Mouse (Mus musculus) embryonic fibroblast, embryonic 13.5 days (primary cell): Measurements from ENCODE around the gene Bmpr1b. TPM values are rescaled to one million over a fixed set of nuclear protein-coding genes. Genes with fewer than 3 reads are reported as not detected.

Source experiments
- H3K27ac ChIP-seq: 2 replicates; pipeline ENCODE4 v1.5.1; 2012; ENCODE audit warnings: low read length, control low read depth, inconsistent platforms; ENCODE audit not compliant: insufficient read depth
- H3K4me1 ChIP-seq: 2 replicates; pipeline ENCODE4 v1.6.1; 2011; ENCODE audit warnings: low read length; ENCODE audit not compliant: control insufficient read depth, insufficient read depth
- H3K4me3 ChIP-seq: 2 replicates; pipeline ENCODE4 v1.5.1; 2011; ENCODE audit warnings: mild to moderate bottlenecking, control low read depth, low read length; ENCODE audit not compliant: insufficient read depth
- CTCF ChIP-seq: IDR thresholded peaks from 2 replicates; pipeline ENCODE4 v1.5.1; 2011; ENCODE audit warnings: mild to moderate bottlenecking, control low read depth, low read length, moderate library complexity, borderline replicate concordance; ENCODE audit not compliant: insufficient read depth
- POLR2A ChIP-seq: IDR thresholded peaks from 2 replicates; pipeline ENCODE4 v1.6.1; 2011; ENCODE audit warnings: low read depth, mild to moderate bottlenecking, control low read depth, low read length, moderate library complexity
- polyA plus RNA-seq: library from polyadenylated mRNA; stranded (reverse); fragments of >200 nt; gene quantifications from 2 replicates; pipeline ENCODE4 v1.2.4, GENCODE M21; 2011; ENCODE audit warnings: low read depth; ENCODE audit not compliant: missing spikeins, insufficient read length

Gene Bmpr1b
- polyA plus RNA-seq, 1 experiment = 9.2 TPM

DNA sequence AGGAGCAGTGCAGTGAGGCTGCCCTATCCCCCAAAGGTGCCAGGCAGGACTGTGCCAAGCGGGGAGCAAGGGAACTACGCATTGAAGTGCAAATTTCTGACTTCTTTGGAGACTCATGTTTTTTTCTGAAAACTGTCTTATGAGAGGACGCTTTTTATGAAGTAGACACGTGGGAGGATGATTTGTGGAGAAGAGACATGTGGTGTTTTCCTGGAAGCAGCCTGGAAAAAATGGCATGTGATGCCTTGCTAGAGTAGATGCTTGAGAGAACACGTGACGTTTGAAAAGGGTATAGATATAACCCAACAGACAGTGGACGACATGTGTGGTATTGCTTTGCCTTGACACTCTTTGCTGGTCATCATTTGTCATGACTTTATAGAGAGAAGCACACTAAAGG is 319.1 kb downstream of the Bmpr1b start:
- Histone ChIP-seq H3K4me1 (no peaks in the 10 kb centered on the region; the same call in 1 of the 2 replicates), H3K4me3 (no peak overlapping the region), H3K27ac (no peak overlapping the region)
- TF ChIP-seq CTCF (no peak), POLR2A (no peak)

DNA sequence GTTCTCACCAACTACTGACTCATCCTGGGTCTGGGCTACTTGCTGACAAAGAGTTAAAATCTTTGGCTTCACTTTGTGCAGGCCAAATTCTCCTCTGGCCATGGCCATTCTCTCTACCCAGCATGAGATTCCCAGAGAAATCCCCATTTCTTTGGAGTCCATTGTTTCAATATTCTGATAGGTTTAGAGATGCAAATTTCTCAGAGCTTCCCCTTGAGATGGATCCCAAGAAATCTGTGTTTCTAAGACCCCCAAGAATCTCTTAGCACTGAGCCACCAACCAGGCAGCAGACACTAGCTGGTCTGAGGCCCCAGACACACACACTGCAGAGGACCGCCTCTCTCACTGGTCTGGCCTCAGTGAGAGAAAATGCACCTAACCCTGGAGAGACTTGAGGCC is 320.0 kb downstream of the Bmpr1b start:
- Histone ChIP-seq H3K27ac (no peak overlapping the region), H3K4me3 (no peak overlapping the region), H3K4me1 (no peaks in the 10 kb centered on the region; the same call in 1 of the 2 replicates)
- no peak for TF ChIP-seq POLR2A
- no peak for TF ChIP-seq CTCF

DNA sequence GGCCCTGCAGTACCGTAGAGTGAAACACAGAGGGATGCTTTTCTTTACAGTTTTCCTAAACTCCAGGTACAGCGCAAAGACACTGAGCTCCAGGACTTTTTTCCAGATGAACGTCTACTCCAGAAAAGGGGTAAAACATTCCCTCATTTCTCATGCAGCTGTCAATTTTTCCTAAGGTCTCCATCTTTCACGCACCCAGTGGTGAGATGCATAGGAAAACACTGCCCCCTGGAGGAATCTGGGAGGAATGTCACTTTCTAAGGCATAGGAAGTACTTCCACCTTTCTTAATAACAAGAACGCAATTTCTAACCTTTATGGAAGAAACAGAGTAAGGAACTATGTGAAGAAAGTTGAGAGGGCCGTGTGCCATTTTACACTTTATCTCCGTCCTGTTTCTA is 330.4 kb downstream of the Bmpr1b start:
- no peaks in the 10 kb centered on the region for H3K4me1 ChIP-seq
- TF ChIP-seq POLR2A (no peak), CTCF (no peak)
- no peak overlapping the region for H3K4me3 ChIP-seq
- no peak overlapping the region for H3K27ac ChIP-seq

DNA sequence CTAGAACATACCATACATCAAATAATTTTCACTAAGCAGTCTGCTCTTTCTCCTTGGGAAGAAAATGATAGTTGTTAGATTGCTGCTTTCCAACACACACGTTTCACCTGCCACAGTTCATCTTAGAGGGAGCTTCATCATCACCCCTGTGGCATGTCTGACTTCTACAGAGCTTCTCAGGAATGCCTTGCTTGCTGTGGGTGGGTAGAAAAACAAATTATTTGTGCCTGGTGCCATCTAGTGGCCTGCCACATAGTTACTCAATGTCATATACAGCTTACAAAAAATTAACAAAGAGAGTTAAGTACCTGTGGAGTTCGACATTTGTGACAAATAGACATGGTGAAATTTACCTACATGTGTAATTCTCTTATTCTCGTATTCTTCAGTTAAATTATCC is 338.1 kb downstream of the Bmpr1b start:
- no peak overlapping the region for H3K4me3 ChIP-seq
- no peaks in the 10 kb centered on the region for H3K4me1 ChIP-seq
- no peak overlapping the region for H3K27ac ChIP-seq
- TF ChIP-seq POLR2A (no peak), CTCF (no peak)

DNA sequence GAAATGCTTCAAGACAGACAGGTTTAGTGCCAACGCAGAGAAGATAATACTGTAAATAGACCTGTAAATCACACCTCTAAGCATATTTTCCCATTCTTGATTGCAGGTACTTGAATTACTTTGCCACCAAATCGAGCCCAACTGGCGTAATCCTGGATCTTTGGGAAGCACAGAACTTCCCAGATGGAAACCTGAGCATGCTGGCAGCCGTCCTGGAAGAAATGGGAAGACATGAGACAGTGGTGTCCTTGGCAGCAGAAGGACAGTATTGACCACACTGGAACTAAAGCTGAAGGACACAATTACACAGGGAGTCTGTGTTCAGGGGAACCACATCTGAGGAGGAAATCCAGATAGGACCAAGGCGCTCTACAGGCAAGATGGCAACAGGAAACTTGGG is 340.9 kb downstream of the Bmpr1b start:
- no peak overlapping the region for H3K4me3 ChIP-seq
- TF ChIP-seq CTCF = no peak
- TF ChIP-seq POLR2A = no peak
- H3K27ac ChIP-seq = no peak overlapping the region
- H3K4me1 ChIP-seq = no peaks in the 10 kb centered on the region

DNA sequence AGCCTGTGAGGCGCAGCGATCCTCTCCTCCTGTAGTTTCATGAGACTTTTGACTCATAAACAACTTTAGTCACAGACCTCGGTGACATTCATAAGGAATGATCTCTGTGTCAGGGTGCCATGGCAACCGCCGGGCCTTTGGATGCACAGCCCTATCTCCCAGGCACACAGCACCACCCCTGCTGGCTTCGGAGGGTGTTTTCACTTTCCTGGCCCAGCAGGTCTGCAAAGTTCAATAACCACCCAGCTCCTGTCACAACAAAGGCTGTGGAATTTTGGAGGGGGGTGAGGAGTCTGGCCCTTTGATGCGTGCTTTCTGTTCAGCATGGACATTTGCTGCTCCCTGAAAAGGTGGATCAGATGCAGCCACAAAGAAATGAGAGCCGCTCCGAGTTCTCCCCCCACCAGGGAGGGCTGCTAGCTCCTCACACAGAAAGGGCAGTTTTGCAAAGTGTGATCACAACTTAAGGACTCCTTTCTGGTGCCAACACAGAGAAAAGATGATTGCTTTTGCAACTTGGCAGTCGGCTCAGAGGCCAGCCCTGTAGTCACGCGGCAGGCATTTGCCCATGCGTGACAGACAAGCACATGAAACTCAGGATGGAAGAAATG is 349.8 kb downstream of the Bmpr1b start:
- H3K4me3 ChIP-seq = no peak overlapping the region
- peaks cover 2% of the 10 kb centered on the region; the same call in 1 of the 2 replicates for H3K4me1 ChIP-seq
- TF ChIP-seq CTCF (no peak), POLR2A (no peak)
- no peak overlapping the region for H3K27ac ChIP-seq

DNA sequence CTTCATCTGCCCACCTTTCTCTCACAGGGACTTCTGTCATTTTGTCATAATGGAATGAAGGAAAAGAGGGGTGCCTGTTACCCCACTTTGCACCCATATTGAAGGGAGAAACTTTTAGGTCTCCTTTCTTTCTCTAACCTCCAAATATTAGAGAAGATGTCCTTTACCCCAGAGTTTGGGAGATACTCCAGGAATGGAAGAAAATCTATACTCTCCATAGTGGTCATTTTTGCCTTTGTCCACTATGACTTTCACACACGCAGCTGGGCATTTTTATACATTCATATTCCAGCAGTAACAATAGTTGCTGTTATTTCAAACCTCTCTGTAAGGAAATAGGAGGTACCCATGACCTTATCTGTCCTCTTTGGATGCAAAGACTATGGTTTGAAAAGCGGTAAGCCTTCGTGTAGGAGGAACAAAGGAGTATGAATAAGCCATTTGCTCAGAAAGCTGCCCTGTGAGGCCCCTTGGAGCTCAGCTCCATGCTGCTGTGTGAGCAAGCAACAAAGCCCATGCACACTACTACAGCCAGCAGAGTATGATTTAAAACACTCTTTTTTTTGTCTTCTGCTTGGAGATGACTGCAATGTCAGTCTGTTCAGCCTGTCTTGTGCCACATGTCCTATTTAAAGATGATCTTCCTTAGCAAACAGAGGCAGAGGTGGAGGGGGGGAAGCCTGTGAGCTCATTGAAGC is 350.5 kb downstream of the Bmpr1b start:
- TF ChIP-seq CTCF (no peak), POLR2A (no peak)
- no peak overlapping the region for H3K27ac ChIP-seq
- peaks cover 2% of the 10 kb centered on the region; the same call in 1 of the 2 replicates for H3K4me1 ChIP-seq

DNA sequence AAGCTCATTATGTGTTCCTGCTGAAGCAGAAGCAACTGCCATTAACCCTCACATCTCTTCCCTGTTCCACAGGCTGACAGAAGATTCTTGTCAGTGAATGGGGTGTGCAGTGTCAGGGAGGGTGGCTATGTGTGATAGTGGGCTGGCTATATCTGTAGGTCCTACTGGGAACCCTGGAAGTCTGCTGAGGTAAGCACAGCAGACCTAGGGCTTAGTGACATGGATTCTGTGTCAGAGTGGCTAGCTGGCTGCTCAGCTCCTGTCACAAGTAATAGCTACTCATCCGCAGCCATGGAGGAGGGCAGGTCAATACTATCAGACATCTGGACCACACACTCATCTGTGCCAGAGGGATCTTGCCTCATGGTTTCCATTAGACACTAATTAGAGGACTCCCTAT is 354.4 kb downstream of the Bmpr1b start:
- no peak for TF ChIP-seq CTCF
- no peak for TF ChIP-seq POLR2A
- H3K4me1 ChIP-seq = peaks cover 2% of the 10 kb centered on the region; the same call in 1 of the 2 replicates
- no peak overlapping the region for H3K4me3 ChIP-seq
- no peak overlapping the region for H3K27ac ChIP-seq

More for the DNA sequence above, 350.5 kb downstream of the Bmpr1b start:
- H3K4me3 ChIP-seq = no peak overlapping the region

DNA sequence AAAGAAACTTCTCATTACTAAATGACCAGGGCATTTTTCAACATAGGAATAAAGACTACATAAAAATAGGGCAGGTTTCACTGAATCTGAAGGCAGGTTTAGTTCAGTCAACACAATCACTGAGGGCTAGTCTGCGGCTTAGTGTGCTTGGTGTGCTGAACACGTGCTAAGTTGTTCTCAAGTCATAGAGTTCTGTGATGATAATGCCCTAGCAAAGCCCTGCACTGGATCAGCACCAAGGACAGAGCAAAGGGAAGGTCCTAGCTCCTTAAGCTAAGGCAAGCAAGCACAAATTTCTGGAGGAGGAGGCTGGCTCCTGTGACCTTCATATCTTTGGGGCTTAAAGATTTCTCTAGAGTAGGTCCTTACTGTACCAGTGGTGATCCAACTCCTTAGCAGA is 357.9 kb downstream of the Bmpr1b start:
- H3K4me1 ChIP-seq = no peaks in the 10 kb centered on the region
- no peak overlapping the region for H3K4me3 ChIP-seq
- no peak for TF ChIP-seq POLR2A
- no peak for TF ChIP-seq CTCF
- no peak overlapping the region for H3K27ac ChIP-seq

DNA sequence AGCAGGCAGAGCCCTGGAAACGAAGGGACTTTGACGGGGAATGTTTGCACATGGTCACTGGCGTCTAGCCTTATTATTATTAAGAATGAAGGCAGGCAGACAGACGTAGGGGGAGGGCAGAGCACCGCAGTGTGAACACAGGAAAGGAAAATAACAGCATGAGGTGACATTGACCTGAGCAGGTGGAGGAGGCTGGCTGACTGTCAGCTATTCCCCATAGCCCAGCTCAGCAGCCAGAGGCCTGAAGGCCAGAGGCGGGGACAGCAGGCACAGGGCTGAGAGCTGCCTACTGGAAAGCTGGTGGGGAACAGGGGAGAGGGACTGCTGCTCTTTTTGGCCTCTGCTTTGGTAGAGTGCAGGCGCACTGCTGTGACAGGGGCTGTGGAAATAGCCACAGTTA is 358.3 kb downstream of the Bmpr1b start:
- Histone ChIP-seq H3K4me1 (no peaks in the 10 kb centered on the region), H3K27ac (no peak overlapping the region), H3K4me3 (no peak overlapping the region)
- TF ChIP-seq POLR2A (no peak), CTCF (no peak)

DNA sequence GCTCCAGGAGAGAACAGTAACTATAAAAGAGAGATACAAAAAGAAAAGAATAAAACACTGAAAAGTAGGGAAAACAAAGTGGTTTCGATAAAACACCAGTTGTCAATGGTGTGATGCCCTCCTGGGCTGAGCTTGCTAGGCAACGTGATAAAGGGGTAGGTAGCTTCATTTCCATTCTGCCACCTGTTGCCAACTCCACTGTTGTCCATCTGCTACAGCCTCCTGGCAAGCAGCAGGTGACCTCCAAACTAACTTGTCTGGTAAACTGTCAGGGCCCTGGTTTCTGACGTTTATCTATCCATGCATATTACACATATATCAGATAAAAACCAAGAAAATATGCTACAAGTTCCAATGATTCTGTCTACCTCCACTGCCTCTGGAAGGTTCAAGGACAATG is 359.6 kb downstream of the Bmpr1b start:
- TF ChIP-seq POLR2A (no peak), CTCF (no peak)

More for the DNA sequence above, 359.6 kb downstream of the Bmpr1b start:
- no peak overlapping the region for H3K27ac ChIP-seq
- no peaks in the 10 kb centered on the region for H3K4me1 ChIP-seq
- H3K4me3 ChIP-seq = no peak overlapping the region
